Mouse (Mus musculus): ENCODE results near the gene Adtrp. TPM values are rescaled to one million over a fixed set of nuclear protein-coding genes. Genes with fewer than 3 reads are reported as not detected.

The Adtrp gene
- polyA plus RNA-seq, 2 experiments = 0.36 to 0.50 TPM

GRCm38 (mm10) chr13:41886120-41886519 lies 38.6 kb upstream of the Adtrp start:
- DNase-seq (ENCODE audit: low read depth in 3 of 3, low spot score in 3 of 3) (no peak), ATAC-seq (ENCODE audit: insufficient read depth) (no peak)
- H3K27me3 ChIP-seq (ENCODE audit: control insufficient read depth, insufficient read depth, low read length) = no peaks in the 10 kb centered on the region
- 65% methylated on average over 4 of the region's 4 CpGs for WGBS (ENCODE audit: insufficient replicate concordance)
- no peaks in the 10 kb centered on the region for H3K4me1 ChIP-seq (replicated peaks; ENCODE audit: control insufficient read depth in 2 of 2, insufficient read depth in 2 of 2, low read length in 1 of 2)
- no peaks in the 10 kb centered on the region for H3K36me3 ChIP-seq (replicated peaks; ENCODE audit: control insufficient read depth, insufficient read depth, low read depth)
- H3K4me2 ChIP-seq (ENCODE audit: low read depth) = no peak overlapping the region
- TF ChIP-seq EP300 (IDR thresholded peaks at IDR 0.05; ENCODE audit: low read depth) = no peak
- TF ChIP-seq CTCF (IDR thresholded peaks at IDR 0.05; ENCODE audit: low read depth) = no peak
- no peaks in the 10 kb centered on the region for H3K9me3 ChIP-seq (ENCODE audit: control insufficient read depth, low read length)
- no peak overlapping the region for H3K9ac ChIP-seq (replicated peaks)
- H3K4me3 ChIP-seq (ENCODE audit: insufficient read depth in 1 of 2, low read depth in 2 of 2, low read length in 2 of 2) = no peak overlapping the region
- H3K27ac ChIP-seq = no peak overlapping the region

GRCm38 (mm10) chr13:41883665-41884291 lies 36.3 kb upstream of the Adtrp start:
- no peaks in the 10 kb centered on the region for H3K9me3 ChIP-seq (ENCODE audit: control insufficient read depth, low read length)
- TF ChIP-seq CTCF (IDR thresholded peaks at IDR 0.05; ENCODE audit: low read depth) (no peak), EP300 (IDR thresholded peaks at IDR 0.05; ENCODE audit: low read depth) (no peak)
- H3K9ac ChIP-seq (replicated peaks) = no peak overlapping the region
- no peaks in the 10 kb centered on the region for H3K36me3 ChIP-seq (replicated peaks; ENCODE audit: control insufficient read depth, insufficient read depth, low read depth)
- no peak overlapping the region for H3K4me3 ChIP-seq (ENCODE audit: insufficient read depth in 1 of 2, low read depth in 2 of 2, low read length in 2 of 2)
- no peak overlapping the region for H3K27ac ChIP-seq
- no peak for ATAC-seq (ENCODE audit: insufficient read depth)
- DNase-seq (ENCODE audit: low read depth in 3 of 3, low spot score in 3 of 3) = peak in 2 of 3 experiments; percentile 2 to 7
- no peaks in the 10 kb centered on the region for H3K27me3 ChIP-seq (ENCODE audit: control insufficient read depth, insufficient read depth, low read length)
- no peaks in the 10 kb centered on the region for H3K4me1 ChIP-seq (replicated peaks; ENCODE audit: control insufficient read depth in 2 of 2, insufficient read depth in 2 of 2, low read length in 1 of 2)
- H3K4me2 ChIP-seq (ENCODE audit: low read depth) = no peak overlapping the region
- WGBS (ENCODE audit: insufficient replicate concordance) = 35% methylated on average over 4 of the region's 4 CpGs

- ATAC-seq (ENCODE audit: insufficient read depth) (no peak), DNase-seq (ENCODE audit: low read depth in 3 of 3, low spot score in 3 of 3) (no peak)
- no peak overlapping the region for H3K4me3 ChIP-seq (ENCODE audit: insufficient read depth in 1 of 2, low read depth in 2 of 2, low read length in 2 of 2)
- no peaks in the 10 kb centered on the region for H3K36me3 ChIP-seq (replicated peaks; ENCODE audit: control insufficient read depth, insufficient read depth, low read depth)
- H3K27me3 ChIP-seq (ENCODE audit: control insufficient read depth, insufficient read depth, low read length) = no peaks in the 10 kb centered on the region
- no peaks in the 10 kb centered on the region for H3K4me1 ChIP-seq (replicated peaks; ENCODE audit: control insufficient read depth in 2 of 2, insufficient read depth in 2 of 2, low read length in 1 of 2)
- no peak for TF ChIP-seq CTCF (IDR thresholded peaks at IDR 0.05; ENCODE audit: low read depth)
- TF ChIP-seq EP300 (IDR thresholded peaks at IDR 0.05; ENCODE audit: low read depth) = no peak
- no peak overlapping the region for H3K9ac ChIP-seq (replicated peaks)
- WGBS (ENCODE audit: insufficient replicate concordance) = 52% methylated on average over 2 of the region's 2 CpGs
- H3K4me2 ChIP-seq (ENCODE audit: low read depth) = no peak overlapping the region
- H3K27ac ChIP-seq = no peak overlapping the region
- H3K9me3 ChIP-seq (ENCODE audit: control insufficient read depth, low read length) = no peaks in the 10 kb centered on the region
Measured at GRCm38 (mm10) chr13:41881201-41881600, 33.7 kb upstream of the Adtrp start.

GRCm38 (mm10) chr13:41880525-41880924 lies 33.0 kb upstream of the Adtrp start:
- H3K4me1 ChIP-seq (replicated peaks; ENCODE audit: control insufficient read depth in 2 of 2, insufficient read depth in 2 of 2, low read length in 1 of 2) = no peaks in the 10 kb centered on the region
- H3K27ac ChIP-seq = no peak overlapping the region
- no peaks in the 10 kb centered on the region for H3K9me3 ChIP-seq (ENCODE audit: control insufficient read depth, low read length)
- H3K4me3 ChIP-seq (ENCODE audit: insufficient read depth in 1 of 2, low read depth in 2 of 2, low read length in 2 of 2) = no peak overlapping the region
- no peaks in the 10 kb centered on the region for H3K27me3 ChIP-seq (ENCODE audit: control insufficient read depth, insufficient read depth, low read length)
- no peak for ATAC-seq (ENCODE audit: insufficient read depth)
- no peak overlapping the region for H3K4me2 ChIP-seq (ENCODE audit: low read depth)
- H3K9ac ChIP-seq (replicated peaks) = no peak overlapping the region
- TF ChIP-seq EP300 (IDR thresholded peaks at IDR 0.05; ENCODE audit: low read depth) = no peak
- no peak for TF ChIP-seq CTCF (IDR thresholded peaks at IDR 0.05; ENCODE audit: low read depth)
- DNase-seq (ENCODE audit: low read depth in 3 of 3, low spot score in 3 of 3) = no peak
- no peaks in the 10 kb centered on the region for H3K36me3 ChIP-seq (replicated peaks; ENCODE audit: control insufficient read depth, insufficient read depth, low read depth)

GRCm38 (mm10) chr13:41872686-41873085 lies 25.2 kb upstream of the Adtrp start:
- no peak for ATAC-seq (ENCODE audit: insufficient read depth)
- no peak overlapping the region for H3K4me3 ChIP-seq (ENCODE audit: insufficient read depth in 1 of 2, low read depth in 2 of 2, low read length in 2 of 2)
- TF ChIP-seq CTCF (IDR thresholded peaks at IDR 0.05; ENCODE audit: low read depth) = no peak
- no peak for TF ChIP-seq EP300 (IDR thresholded peaks at IDR 0.05; ENCODE audit: low read depth)
- 56% methylated on average over 7 of the region's 7 CpGs for WGBS (ENCODE audit: insufficient replicate concordance)
- no peak for DNase-seq (ENCODE audit: low read depth in 3 of 3, low spot score in 3 of 3)
- no peak overlapping the region for H3K9ac ChIP-seq (replicated peaks)
- H3K27me3 ChIP-seq (ENCODE audit: control insufficient read depth, insufficient read depth, low read length) = no peaks in the 10 kb centered on the region
- H3K9me3 ChIP-seq (ENCODE audit: control insufficient read depth, low read length) = no peaks in the 10 kb centered on the region
- H3K27ac ChIP-seq = no peak overlapping the region
- no peak overlapping the region for H3K4me2 ChIP-seq (ENCODE audit: low read depth)
- no peaks in the 10 kb centered on the region for H3K36me3 ChIP-seq (replicated peaks; ENCODE audit: control insufficient read depth, insufficient read depth, low read depth)
- H3K4me1 ChIP-seq (replicated peaks; ENCODE audit: control insufficient read depth in 2 of 2, insufficient read depth in 2 of 2, low read length in 1 of 2) = no peaks in the 10 kb centered on the region

Data from liver, embryonic 14.5 days (tissue).